Mouse (Mus musculus) brain, embryonic 14.5 days (tissue): ENCODE data around the gene Kcnn1.

Source experiments
- CTCF ChIP-seq: fragments of 200-500 bp; IDR thresholded peaks from 2 replicates; pipeline ENCODE4 v1.5.1; 2012; ENCODE audit warnings: inconsistent platforms, mild to moderate bottlenecking, moderate library complexity, borderline replicate concordance; ENCODE audit not compliant: insufficient read depth, insufficient read length; ENCODE audit errors: extremely low read depth
- POLR2A ChIP-seq: fragments of 200-500 bp; IDR thresholded peaks from 2 replicates; pipeline ENCODE4 v1.6.1; 2012; ENCODE audit warnings: mild to moderate bottlenecking, inconsistent platforms, borderline replicate concordance; ENCODE audit not compliant: poor library complexity, insufficient read depth, insufficient read length, severe bottlenecking; ENCODE audit errors: extremely low read depth

DNA sequence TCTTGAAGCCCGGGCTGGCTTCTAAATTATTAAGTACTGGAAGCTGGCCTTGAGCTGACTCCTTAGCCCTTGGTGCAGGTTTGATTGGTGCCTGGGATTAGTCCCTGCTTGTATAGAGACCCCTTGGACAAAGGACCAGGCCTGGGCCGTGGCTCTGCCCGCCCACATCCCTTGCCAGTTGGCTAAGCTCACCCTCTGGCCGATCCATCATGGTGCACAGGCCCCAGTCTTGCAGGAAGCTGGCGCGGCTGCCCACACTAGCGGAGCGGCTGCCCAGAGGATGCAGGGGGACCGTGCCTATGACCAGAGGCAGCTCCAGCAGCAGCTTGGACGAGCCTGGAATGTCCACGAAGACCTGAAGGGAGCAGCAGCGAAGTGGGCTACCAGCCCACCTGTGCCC, 26.4 kb downstream of the Kcnn1 start:
- TF ChIP-seq CTCF (no peak), POLR2A (no peak)
